Mouse (Mus musculus) cerebellum, adult 9-10 months (tissue): ENCODE measurements around the gene Sav1.
A peak's percentile ranks its signal among the peaks of the same experiment; 100 is the strongest.

Experiments
- DNase-seq: peaks from one replicate; pipeline ENCODE4 v3.0.0; 2022

The Sav1 gene

DNA sequence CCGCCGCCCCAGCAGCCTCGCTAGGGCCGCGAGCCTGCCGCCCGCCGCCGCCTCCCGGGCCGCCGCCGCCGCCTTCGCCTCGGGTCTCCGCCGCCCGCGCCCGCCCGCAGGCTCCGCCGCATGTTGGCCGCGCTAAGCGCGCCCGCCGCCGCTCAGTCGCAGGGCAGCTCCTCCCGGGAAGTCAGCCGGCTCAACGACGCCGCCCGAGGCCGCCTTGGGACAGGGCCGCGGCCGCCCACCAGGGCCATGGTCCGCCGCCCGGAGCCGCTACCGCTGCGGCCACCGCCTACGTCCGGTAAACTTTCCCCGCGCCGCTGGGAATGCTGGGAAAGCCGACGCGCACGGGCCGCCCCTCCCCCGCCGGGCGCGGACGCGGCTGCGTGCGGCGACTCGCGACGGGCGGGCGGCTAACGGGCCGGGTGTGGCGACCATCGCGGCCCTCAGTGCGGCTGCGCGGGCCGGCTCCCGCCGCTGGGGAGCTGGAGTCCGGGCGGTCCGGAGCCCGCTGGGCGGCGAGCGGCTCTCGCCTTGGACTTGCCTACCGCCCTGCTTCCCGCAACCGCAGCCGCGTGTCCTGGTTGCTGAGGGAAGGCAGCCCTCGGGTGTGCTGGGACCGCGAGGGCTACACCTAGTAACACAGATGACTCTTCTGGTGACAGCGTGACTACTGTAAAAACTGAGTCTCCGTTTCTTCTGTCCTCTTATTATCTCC is at the start of gene Sav1:
Gene Sav1 (minus strand): TSS at position 217 of the 712 bp plus-strand sequence.
- peak; percentile 85 for DNase-seq

DNA sequence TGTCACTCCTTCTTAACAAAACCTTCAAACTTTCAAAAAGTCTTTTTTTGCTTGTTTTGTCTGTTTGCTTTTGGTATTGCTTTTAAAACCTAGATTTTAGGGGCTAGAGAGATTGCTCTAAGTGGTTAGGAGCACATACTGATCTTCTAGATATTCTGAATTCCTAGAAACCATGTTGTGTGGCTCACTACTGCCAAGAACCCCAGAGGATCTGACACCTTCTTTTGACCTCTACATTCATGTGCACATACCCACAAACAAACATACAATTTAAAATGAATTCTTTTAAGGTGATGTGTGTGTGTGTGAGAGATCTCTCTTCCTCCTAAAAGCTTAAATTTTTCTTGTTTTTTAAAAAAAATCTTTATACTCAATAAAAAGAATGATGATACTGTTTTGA is 39.4 kb upstream of the Sav1 start:
- no peak for DNase-seq

DNA sequence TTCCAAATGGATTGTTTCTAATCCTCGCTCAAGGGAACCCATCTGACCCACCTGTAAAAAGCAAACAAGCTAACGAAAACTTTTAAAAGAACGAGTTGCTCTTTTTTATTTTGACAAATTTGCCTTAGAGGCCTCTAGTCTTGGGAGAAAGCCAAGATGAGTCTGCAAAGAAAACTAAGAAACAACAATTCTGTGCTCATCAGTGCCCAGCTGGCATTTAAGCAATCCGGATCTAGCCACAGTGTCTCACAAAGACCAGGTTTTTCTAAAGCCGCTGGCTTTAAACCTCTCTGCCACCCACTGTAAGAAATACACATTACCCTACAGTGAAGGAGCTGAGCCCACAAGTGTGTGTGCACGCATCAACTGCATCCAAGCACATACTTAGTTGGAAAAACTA is 38.6 kb upstream of the Sav1 start:
- DNase-seq = no peak

DNA sequence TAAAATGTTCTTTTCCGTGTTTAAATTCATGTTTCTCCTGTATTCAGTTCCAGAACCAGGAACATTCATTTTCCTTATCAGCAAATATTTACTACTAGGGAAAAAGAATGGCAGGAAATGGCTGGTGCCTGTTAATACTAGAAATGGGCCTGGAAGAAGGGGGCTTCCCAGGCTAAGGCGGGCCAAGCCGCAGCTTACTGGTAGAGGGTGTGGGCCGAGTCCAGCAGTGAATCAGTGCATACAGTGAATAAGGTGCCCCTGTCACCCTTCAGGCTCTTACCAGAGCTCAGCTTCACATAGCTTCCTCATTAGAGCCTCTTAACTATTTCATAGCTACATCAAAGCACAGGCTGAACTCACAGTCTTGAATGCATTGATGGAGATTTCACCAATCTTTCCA is 36.8 kb upstream of the Sav1 start:
- DNase-seq = no peak

DNA sequence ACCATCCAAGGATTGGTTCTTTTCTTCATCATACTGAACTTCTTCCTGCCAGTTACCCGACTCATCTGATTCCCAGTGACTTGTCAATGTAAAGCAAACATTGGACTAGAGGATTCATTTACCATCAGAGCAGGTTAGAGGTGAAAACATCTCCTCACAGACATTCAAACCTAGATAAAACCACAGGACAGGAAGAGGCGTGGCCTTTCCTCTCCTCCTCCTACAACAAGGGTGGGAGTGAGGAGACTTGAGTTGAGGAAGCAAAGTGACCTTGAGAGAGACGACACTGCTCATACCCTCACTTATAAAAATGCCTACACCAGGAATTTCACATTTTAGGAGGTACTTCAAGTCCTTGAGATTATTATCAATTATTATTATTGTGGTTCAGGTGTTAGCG is 31.4 kb upstream of the Sav1 start:
- no peak for DNase-seq

DNA sequence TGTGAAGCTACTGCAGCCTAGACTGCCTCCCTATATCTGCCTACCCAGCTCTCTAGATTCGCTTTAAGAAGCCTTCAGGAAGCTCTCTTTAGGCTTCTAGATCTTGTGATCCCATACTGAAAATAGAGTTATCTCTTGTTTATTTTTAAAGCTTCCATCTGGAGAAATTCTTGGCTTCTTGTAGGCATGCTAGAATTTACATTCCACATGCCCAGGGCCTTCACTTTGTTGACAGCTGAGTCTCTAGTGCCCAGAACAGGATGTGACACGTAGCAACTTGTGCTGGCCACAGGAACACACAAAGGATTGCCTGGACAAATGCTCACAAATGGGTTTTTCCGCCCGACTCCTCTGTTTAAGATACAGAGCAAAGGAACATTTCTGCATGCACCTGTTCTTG is 29.1 kb upstream of the Sav1 start:
- DNase-seq = no peak

DNA sequence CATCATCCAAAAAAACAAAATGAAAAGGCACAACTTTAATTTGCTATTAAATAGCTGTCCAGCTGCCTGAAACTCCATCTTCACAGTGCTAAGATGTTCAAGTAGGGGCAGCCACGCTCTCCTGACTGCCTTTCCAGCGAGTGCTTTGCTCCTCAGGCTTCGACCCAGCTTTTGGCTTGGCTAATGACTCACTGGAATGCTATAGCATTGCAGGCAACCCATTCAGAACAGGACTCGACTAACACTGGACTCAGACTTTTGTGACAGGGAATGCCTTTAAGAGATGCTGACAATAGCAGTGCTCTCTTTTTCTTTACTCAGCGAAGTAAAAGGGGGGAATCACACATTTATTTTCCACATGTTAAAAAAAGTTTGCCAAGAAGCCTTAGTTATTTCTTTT is 24.9 kb upstream of the Sav1 start:
- DNase-seq = no peak

DNA sequence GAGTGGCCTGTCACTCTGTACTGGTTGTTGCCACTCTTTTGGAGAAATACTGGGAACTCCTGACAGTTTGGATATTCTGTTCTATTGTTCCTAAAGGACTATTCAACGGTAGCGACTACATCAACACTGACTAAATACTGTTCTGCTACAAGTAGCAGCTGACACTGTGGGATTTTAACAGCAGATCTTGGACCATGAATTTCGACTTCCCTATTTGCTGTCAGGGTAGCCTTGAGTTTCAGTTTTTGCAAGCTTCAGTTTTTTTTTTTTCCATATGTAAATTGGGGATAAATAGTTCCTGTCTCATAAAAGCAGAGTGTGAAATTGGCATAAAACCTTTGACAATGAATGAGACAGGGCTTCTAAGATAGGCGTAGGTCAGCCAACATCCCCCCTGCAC is 23.6 kb upstream of the Sav1 start:
- no peak for DNase-seq

DNA sequence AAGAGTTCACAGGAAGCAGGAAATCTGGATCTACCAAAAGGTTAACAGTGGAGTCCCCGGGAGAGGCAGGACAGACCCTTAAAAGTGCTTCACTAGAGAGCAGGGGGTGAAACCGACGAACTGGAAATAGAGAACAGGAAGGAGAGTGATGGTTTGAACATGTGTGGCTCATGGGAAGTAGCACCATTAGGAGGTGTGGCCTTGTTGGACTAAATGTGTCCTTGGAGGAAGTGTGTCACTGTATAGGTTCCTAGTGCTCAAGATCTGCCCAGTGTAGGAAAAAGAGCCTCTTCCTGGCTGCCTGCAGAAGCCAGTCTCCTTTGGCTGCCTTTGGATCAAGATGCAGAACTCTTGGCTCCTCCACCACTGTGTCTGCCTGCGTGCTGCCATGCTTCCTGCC is 18.3 kb upstream of the Sav1 start:
- no peak for DNase-seq

DNA sequence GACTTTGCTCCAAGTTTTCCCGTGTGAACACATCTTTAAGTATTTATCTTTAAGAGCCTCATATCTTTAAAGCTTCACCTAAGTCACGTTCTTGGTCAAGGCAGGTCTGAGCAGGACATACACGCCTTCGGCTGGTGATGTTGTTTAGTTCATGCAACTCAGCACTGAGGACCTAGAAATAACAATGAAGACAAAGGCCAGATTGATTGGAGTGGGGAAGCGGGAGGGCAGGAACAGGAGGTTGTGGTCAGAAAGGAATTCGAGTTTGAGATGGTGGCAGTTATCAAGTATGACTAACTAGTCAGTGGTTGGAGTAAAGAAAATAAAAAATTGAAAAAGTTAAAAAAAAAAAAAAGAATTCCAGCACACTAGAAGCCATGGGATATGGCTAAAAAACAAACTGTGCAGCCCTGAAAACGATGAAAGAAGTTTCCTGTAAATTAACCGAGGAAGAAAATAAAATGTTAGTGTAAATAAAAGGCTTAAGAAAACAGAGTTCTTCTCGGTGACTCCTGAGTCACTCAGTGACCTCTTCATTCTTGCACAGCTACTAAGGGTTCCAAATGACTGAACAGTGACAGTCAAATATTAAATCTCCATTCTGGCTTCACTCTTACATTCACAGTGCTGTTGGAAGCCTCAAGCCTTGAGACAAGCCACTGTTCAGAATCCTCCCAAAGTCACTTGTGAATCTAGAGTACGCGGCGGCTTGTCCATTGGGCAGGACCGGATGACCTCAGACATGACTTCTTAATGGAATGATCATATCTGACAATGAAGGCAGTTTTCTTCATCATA is 11.6 kb upstream of the Sav1 start:
- DNase-seq = no peak

DNA sequence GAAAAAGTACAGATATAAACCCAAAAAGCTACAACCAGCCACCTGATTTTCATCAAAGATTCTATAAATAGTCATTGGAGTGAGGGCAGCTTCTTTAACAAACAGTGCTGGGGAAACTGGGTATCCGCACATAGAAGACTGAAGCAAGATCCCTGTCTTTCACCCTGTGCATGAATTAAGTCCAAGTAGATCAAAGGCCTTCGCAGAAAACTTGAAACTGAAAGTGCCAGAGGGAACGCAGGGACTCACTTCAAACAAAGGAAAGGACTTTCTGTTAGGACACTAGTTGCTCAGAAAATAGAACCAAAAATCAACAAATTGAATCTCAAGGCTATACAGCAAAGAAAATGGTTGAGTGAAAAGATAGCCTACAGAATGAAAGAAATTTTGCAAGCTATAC is 8.6 kb upstream of the Sav1 start:
- no peak for DNase-seq

DNA sequence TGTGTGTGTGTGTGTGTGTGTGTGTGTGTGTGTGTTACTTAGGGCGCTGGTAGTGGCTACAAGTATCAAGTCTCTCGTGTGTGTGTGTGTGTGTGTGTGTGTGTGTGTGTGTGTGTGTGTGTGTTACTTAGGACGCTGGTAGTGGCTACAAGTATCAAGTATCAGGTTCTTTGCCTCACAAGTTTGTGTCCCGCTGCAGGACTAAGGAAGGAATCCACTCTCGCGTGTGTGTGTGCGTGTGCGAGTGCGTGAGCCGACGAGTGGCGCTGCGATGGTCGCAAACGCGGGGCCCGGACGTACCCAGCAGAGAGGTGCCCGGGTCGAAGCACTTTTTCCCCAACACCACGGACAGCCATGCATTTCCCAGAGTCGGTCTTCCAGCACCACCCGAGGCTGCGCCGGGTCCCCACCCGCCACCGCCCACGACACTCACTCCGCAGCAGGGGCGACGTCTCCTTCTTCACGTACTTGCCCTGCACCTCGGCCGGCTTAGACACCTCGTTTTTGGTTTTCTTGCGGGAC is 500 bp downstream of the Sav1 start:
- no peak for DNase-seq

DNA sequence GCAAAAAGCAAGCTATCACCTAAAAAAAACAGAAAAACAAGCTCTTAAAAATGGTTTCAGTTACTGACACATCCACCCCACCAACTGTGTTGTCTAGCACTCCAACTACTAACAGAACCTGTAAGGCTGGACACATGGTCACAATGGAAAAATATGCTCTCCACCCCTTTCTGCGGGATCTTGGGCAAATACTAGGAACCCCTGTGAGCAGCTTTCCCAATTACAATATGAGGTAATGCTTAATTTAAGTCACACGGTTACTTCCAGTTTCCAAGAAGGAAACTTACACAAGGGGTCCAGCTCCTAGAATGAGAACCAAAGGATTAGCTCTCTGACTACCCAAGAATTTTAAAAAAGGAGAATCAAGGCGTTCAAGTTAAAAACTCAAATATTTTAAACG is 1.3 kb downstream of the Sav1 start:
- DNase-seq = peak; percentile 23

DNA sequence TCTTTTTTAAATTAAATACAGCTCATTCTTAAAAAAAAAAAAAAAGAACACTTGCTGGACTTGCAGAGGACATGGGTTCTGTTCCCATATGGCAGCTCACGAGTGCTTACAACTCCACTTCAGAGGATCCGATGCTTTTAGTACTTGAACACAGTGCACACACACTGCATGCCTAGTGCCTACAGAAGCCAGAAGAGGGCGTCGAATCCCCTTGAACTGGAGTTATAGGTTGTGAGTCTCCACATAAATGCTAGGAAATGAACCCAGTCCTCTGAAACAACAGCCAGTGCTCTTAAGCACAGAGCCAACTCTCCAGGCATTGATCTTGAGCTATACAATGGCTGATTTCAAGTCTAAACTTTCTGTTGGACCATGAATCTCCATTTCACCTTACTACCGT is 3.9 kb downstream of the Sav1 start:
- no peak for DNase-seq

DNA sequence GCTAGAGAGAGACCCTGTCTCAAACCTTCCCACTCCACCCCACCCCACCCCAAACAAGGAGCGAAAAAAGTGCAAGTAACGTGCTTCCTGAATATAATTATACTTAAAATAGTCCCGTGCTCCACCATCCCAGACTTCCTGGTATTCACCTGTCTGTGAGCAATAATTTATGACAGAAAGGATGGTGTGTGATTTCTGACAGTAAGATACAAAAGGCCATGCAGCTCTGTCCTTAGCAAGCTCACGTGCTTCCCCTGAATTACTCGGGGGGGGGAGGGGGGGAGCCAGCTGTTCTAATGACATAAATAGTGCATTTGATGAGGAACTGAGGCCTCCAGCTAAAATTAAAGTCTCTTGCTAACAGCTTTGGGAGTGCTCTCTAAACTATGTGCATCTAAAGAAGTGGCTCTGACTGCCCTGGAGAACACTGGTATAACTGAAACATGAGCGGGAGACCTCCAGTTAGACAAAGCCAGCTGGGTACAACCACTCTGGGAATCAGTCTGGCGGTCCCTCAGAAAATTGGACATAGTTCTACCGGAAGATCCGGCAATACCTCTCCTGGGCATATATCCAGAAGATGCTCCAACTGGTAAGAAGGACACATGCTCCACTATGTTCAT is 9.3 kb downstream of the Sav1 start:
- no peak for DNase-seq

DNA sequence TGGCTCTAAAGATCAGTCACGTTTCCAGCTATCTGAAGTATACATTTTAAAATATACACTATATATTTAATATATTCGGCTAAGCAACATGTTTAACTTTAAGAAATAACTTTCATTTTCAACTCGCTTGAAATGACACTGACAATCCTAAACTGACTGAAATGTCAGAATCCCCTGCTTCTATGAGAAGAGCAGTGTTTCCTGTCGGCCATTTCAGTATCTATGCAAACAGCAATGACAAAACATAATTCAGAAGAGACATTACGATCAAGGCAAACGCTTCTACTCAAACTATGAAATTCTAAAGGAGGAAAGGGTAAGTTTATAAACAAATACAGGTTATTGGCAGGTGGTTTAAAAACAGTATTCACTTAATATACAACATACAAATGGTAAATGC is 10.1 kb downstream of the Sav1 start:
- DNase-seq = no peak

DNA sequence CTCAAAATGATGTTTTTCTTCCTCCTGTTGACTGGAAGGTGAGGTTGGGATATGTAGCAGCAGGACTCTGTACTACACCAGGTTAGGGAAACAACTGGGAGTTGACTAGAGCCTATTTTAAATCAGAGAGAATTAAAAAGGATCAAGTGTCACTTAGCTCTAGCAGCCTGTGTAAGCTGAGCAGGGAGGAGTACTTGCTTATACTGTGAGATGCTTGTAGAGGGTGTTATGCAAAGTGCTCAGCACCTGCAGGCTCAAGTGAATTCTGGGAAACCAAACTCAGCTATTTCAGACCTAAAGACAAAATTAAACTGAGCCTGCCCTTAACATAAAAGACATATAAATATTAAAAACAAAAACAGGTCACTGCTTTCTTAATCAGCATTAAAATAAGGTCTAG is 13.1 kb downstream of the Sav1 start:
- DNase-seq = no peak

DNA sequence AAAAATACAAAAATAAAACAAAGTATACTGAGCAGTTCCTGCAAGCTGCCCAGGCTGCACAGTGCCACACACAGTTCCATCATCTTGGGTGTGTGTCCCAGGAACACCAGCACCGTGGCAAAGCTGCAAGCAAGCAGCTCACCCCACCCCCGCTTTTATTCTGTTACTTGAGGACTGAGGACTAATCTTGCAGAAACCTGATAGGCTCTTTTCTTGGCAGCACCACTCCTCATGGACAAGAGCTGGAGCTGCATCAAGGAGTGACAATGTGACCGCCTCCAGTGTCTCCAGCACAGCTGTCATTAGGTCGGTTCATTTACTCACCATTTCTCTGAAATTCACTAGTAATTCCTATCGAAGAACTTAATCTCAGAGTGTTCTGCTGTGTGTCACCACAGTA is 18.6 kb downstream of the Sav1 start:
- no peak for DNase-seq

DNA sequence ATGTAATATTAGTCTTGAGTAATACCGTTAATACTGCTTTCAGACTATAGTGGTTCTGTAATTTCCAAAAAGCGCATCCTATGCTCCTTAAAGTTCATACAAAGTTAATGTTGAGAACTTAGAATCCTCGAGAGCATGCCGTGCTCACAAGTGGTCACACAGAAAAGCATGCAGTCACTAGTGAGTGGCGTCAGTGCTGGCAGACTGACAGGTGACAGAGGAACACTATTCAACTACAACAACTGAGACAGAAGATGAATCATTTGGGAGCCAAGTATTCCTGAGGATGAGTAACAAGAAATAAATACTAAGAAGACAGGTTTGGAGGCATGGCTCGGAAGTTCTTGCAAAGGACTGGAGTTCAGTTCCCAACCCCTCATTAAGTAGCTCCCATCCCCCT is 19.7 kb downstream of the Sav1 start:
- no peak for DNase-seq

DNA sequence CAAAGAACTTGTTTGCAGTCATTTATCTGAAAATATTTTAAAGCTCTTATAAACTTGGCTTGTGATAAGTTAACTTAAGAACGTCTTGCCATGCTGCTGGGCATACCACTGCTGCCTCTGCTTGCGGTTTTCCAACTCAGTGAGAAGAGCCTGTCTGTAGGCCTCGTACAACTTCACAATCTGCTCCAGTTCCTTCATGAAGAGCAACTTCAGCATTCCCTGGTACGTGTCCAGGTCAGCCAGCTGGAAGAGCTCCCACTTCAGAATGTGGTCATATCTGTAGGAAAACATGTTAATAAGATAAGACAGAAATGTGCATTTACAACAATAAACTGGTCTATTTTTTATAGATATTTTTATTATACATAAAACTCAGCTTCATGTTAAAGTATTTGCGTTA is 20.7 kb downstream of the Sav1 start:
- no peak for DNase-seq

DNA sequence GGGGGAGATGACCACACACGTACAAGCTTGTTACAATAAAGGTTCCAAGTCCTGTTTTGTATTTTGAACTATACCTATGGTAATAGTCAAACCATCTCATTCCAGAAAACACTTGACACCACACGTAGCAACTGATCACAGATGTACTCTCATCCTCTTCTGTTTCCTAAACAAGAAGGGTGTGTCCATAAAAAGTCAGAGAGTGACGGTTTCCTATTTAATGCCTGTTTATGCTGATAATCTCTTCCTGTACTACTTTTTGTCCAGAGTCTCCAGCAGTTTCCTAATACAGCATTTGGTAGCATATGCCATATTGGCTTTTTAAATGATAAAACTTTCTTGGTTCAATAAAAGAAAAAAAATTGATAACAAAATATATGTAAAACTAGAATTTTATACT is 21.2 kb downstream of the Sav1 start:
- DNase-seq = no peak

DNA sequence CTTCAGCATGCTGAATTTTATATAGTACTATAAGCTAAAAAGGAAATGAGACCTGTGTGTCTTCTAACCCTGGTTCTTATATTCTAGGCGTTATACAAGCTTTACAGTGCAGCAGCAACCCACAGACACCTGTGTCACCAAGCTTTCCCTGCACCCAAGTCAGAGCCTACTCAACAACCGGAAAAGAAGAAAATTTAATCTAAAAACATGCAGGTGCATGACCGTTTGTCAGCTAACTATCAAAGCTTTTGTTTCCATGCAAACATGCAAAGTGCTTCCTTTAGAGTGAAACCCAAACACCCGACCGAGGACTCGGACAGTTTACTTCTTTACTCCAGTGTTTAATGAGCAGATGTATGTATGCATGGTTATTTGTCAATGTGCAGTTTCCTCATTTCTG is 23.7 kb downstream of the Sav1 start:
- no peak for DNase-seq

DNA sequence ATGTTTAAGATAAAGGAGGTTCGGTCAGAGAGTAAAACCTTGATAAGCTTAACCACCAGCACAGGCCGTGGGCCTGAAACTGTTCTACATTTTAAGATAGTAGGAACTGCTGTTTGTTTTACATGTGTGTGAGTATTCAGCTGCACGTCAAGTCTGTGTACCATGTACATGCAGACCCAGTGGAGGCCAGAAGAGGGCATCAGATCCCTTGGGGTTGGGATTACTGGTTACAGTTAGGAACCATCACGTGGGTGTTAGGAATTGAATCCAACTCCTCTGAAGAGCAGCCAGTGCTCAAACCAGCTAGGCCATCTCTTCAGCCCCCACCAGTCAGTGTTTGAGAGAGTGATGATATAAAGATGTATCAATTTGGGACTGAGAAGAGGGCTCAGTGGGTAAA is 24.3 kb downstream of the Sav1 start:
- DNase-seq = peak; percentile 53

DNA sequence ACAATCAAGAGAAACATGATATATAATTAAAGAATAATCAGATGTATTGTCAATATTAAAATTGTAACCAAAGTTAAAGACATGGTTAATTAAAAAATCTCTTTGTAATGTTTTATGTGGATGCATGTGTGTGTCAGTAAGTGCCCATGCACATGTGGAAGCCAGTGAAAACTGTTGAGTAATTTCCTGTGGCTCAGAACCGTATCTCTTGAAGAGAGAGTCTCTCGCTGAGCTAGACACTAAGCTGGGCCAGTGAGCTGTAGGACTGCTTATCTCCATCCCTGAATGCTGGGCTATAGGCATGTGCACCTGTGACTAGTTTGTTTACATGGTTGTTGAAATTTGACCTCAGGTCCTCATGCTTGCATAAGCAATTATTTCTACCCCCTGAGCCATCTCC is 29.4 kb downstream of the Sav1 start:
- no peak for DNase-seq
